Mouse (Mus musculus) granulocyte monocyte progenitor cell, adult 5-6 weeks (primary cell): ENCODE measurements around the gene Tsnaxip1. TPM values are rescaled to one million over a fixed set of nuclear protein-coding genes. Genes with fewer than 3 reads are reported as not detected.
"Not testable (repeated sequence)": the region's sequence is repeated elsewhere in the genome, so short reads cannot be mapped to it uniquely, and the experiment has no call there.

Experiments
- ATAC-seq: replicated peaks from 2 replicates; pipeline ENCODE4 v1.8.0; 2016; ENCODE audit warnings: mild to moderate bottlenecking, moderate TSS enrichment, inconsistent platforms; ENCODE audit not compliant: poor library complexity, severe bottlenecking
- total RNA-seq, 2 experiments: library from RNA; stranded (forward) in 1 of 2; stranded (reverse) in 1 of 2; fragments of 200-712, 200-1000 nt in 1 of 2; fragments of >200 nt in 1 of 2; fragmentation: Nextera tagmentation in 1 of 2; gene quantifications; 2 replicates each; pipeline ENCODE4 v1.2.3; 2014 to 2017

Tsnaxip1 gene
- total RNA-seq, 2 experiments from 2014 or later, result not detected

- ATAC-seq, result no peak
Observed at GRCm38 (mm10) chr8:105812511-105812910, 15.0 kb upstream of the Tsnaxip1 start.

GRCm38 (mm10) chr8:105813241-105813640, 14.3 kb upstream of the Tsnaxip1 start:
- ATAC-seq, result no peak

GRCm38 (mm10) chr8:105819659-105820058, 7.9 kb upstream of the Tsnaxip1 start:
- ATAC-seq, result no peak

- ATAC-seq, result no peak
Observed at GRCm38 (mm10) chr8:105820925-105821324, 6.6 kb upstream of the Tsnaxip1 start.

GRCm38 (mm10) chr8:105825506-105825905, 2.0 kb upstream of the Tsnaxip1 start:
- 0 out of 2 replicates have a peak, but pooled peaks have one; percentile 8 for ATAC-seq

GRCm38 (mm10) chr8:105826379-105826778, 1.2 kb upstream of the Tsnaxip1 start:
- ATAC-seq, result 0 out of 2 replicates have a peak, but pooled peaks have one; percentile 11

GRCm38 (mm10) chr8:105833740-105834139, 6.2 kb downstream of the Tsnaxip1 start:
- not testable (repeated sequence) for ATAC-seq

GRCm38 (mm10) chr8:105835318-105835717, 7.8 kb downstream of the Tsnaxip1 start:
- peak; percentile 96 for ATAC-seq

- peak; percentile 52 for ATAC-seq
Observed at GRCm38 (mm10) chr8:105836991-105837390, 9.5 kb downstream of the Tsnaxip1 start.

GRCm38 (mm10) chr8:105839209-105839608, 11.7 kb downstream of the Tsnaxip1 start:
- ATAC-seq, result no peak

- 0 out of 2 replicates have a peak, but pooled peaks have one; percentile 17 for ATAC-seq
Observed at GRCm38 (mm10) chr8:105846678-105847077, 19.1 kb downstream of the Tsnaxip1 start.

- no peak for ATAC-seq
Observed at GRCm38 (mm10) chr8:105850014-105850413, 22.5 kb downstream of the Tsnaxip1 start.

- ATAC-seq, result no peak
Observed at GRCm38 (mm10) chr8:105850611-105851010, 23.1 kb downstream of the Tsnaxip1 start.

GRCm38 (mm10) chr8:105851651-105852143, 24.2 kb downstream of the Tsnaxip1 start:
- ATAC-seq, result peak; percentile 83

- no peak for ATAC-seq
Observed at GRCm38 (mm10) chr8:105852146-105852729, 24.7 kb downstream of the Tsnaxip1 start.

GRCm38 (mm10) chr8:105853178-105853577, 25.6 kb downstream of the Tsnaxip1 start, which contains the start of gene Cenpt:
TSS of gene Cenpt (minus strand) at chr8:105853278.
- ATAC-seq, result no peak

- ATAC-seq, result no peak
Observed at GRCm38 (mm10) chr8:105854303-105854702, 26.8 kb downstream of the Tsnaxip1 start.

GRCm38 (mm10) chr8:105854715-105855216, 27.2 kb downstream of the Tsnaxip1 start, which contains the start of gene Thap11:
TSS of gene Thap11 (plus strand) at chr8:105855132.
- ATAC-seq, result peak; percentile 61

- no peak for ATAC-seq
Observed at GRCm38 (mm10) chr8:105855248-105856167, 28.0 kb downstream of the Tsnaxip1 start.

GRCm38 (mm10) chr8:105856168-105856835, 28.8 kb downstream of the Tsnaxip1 start:
- no peak for ATAC-seq
